Mouse (Mus musculus): Measurements from ENCODE around the gene Gm42742. TPM values are rescaled to one million over a fixed set of nuclear protein-coding genes. Genes with fewer than 3 reads are reported as not detected.

Gene Gm42742
- polyA plus RNA-seq, 1 experiment from 2014 or later = 32.8 TPM

GRCm38 (mm10) chr7:126999568-126999967 is 21.3 kb downstream of the Gm42742 start:
- H3K9me3 ChIP-seq (ENCODE audit: control insufficient read depth, low read depth, low read length) = no peaks in the 10 kb centered on the region
- no peak overlapping the region for H3K9ac ChIP-seq (replicated peaks; ENCODE audit: low read depth, low read length)
- H3K27me3 ChIP-seq (ENCODE audit: control insufficient read depth, insufficient read depth, low read length) = no peaks in the 10 kb centered on the region
- H3K4me2 ChIP-seq (replicated peaks; ENCODE audit: low read depth, low read length) = no peak overlapping the region
- ATAC-seq (ENCODE audit: insufficient number of reproducible peaks, insufficient read depth, low FRiP score, low read depth) = no peak
- H3K4me1 ChIP-seq (ENCODE audit: control insufficient read depth, insufficient read depth, low read length) = no peaks in the 10 kb centered on the region
- WGBS = 77% methylated on average over 10 of the region's 10 CpGs
- H3K4me3 ChIP-seq (ENCODE audit: low read depth, low read length) = no peak overlapping the region
- H3K27ac ChIP-seq (ENCODE audit: low read length) = no peak overlapping the region
- no peaks in the 10 kb centered on the region for H3K36me3 ChIP-seq (ENCODE audit: control insufficient read depth, insufficient read depth, low read length)

DNA sequence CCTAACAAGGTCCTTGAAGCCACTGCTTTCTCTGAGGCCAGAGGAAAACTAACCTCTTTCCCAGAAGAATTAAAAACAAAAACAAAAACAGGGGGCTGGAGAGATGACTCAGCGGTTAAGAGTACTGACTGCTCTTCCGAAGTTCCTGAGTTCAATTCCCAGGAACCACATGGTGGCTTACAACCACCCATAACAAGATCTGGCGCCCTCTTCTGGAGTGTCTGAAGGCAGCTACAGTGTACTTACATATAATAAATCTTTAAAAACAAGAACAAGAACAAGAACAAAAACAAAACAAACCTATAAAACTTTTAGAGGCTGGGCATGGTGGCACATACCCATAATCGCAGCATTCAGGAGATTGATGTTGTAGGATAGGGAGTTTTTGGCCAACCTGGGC is 24.4 kb downstream of the Gm42742 start:
- H3K4me3 ChIP-seq (ENCODE audit: low read depth, low read length) = no peak overlapping the region
- H3K9ac ChIP-seq (replicated peaks; ENCODE audit: low read depth, low read length) = no peak overlapping the region
- H3K4me1 ChIP-seq (ENCODE audit: control insufficient read depth, insufficient read depth, low read length) = no peaks in the 10 kb centered on the region
- H3K36me3 ChIP-seq (ENCODE audit: control insufficient read depth, insufficient read depth, low read length) = no peaks in the 10 kb centered on the region
- no peaks in the 10 kb centered on the region for H3K27me3 ChIP-seq (ENCODE audit: control insufficient read depth, insufficient read depth, low read length)
- ATAC-seq (ENCODE audit: insufficient number of reproducible peaks, insufficient read depth, low FRiP score, low read depth) = no peak
- H3K4me2 ChIP-seq (replicated peaks; ENCODE audit: low read depth, low read length) = no peak overlapping the region
- no peak overlapping the region for H3K27ac ChIP-seq (ENCODE audit: low read length)
- WGBS = 81% methylated on average over 4 of the region's 4 CpGs
- H3K9me3 ChIP-seq (ENCODE audit: control insufficient read depth, low read depth, low read length) = no peaks in the 10 kb centered on the region

- 64% methylated on average over 8 of the region's 8 CpGs for WGBS
Observed at GRCm38 (mm10) chr7:126988816-126989215, 32.1 kb downstream of the Gm42742 start.

DNA sequence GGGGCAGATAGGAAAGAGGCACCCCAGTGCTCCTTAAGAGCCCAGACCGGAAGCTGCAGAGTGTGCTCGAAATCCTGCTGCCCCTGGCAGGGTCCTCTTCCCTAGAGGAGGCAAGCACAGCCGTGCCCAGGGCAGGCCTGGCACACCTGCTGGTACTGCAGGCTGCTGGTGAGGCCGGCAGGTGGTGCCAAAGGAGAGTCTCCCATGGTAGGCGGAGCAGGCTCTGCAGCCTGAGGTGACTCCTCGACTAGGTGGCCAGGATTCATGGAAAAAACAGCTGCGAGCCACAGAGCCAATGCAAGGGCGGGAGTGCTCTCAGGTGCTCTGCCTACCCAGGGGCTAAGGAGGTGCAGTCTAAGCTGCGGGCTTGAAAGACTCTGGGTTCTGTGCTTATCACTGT is 34.6 kb downstream of the Gm42742 start:
- H3K9ac ChIP-seq (replicated peaks; ENCODE audit: low read depth, low read length) = no peak overlapping the region
- 41% methylated on average over 9 of the region's 9 CpGs for WGBS
- H3K4me2 ChIP-seq (replicated peaks; ENCODE audit: low read depth, low read length) = no peak overlapping the region
- peak; percentile 66; the same call in 1 of the 2 replicates for ATAC-seq (ENCODE audit: insufficient number of reproducible peaks, insufficient read depth, low FRiP score, low read depth)
- no peaks in the 10 kb centered on the region for H3K27me3 ChIP-seq (ENCODE audit: control insufficient read depth, insufficient read depth, low read length)
- H3K27ac ChIP-seq (ENCODE audit: low read length) = no peak overlapping the region
- H3K4me1 ChIP-seq (ENCODE audit: control insufficient read depth, insufficient read depth, low read length) = no peaks in the 10 kb centered on the region
- no peaks in the 10 kb centered on the region for H3K9me3 ChIP-seq (ENCODE audit: control insufficient read depth, low read depth, low read length)
- no peaks in the 10 kb centered on the region for H3K36me3 ChIP-seq (ENCODE audit: control insufficient read depth, insufficient read depth, low read length)
- no peak overlapping the region for H3K4me3 ChIP-seq (ENCODE audit: low read depth, low read length)

More at GRCm38 (mm10) chr7:126988816-126989215, 32.1 kb downstream of the Gm42742 start:
- no peaks in the 10 kb centered on the region for H3K4me1 ChIP-seq (ENCODE audit: control insufficient read depth, insufficient read depth, low read length)
- H3K27ac ChIP-seq (ENCODE audit: low read length) = no peak overlapping the region
- no peak overlapping the region for H3K4me3 ChIP-seq (ENCODE audit: low read depth, low read length)
- no peak overlapping the region for H3K4me2 ChIP-seq (replicated peaks; ENCODE audit: low read depth, low read length)
- no peak overlapping the region for H3K9ac ChIP-seq (replicated peaks; ENCODE audit: low read depth, low read length)
- no peak for ATAC-seq (ENCODE audit: insufficient number of reproducible peaks, insufficient read depth, low FRiP score, low read depth)
- H3K36me3 ChIP-seq (ENCODE audit: control insufficient read depth, insufficient read depth, low read length) = no peaks in the 10 kb centered on the region
- H3K9me3 ChIP-seq (ENCODE audit: control insufficient read depth, low read depth, low read length) = no peaks in the 10 kb centered on the region
- no peaks in the 10 kb centered on the region for H3K27me3 ChIP-seq (ENCODE audit: control insufficient read depth, insufficient read depth, low read length)

DNA sequence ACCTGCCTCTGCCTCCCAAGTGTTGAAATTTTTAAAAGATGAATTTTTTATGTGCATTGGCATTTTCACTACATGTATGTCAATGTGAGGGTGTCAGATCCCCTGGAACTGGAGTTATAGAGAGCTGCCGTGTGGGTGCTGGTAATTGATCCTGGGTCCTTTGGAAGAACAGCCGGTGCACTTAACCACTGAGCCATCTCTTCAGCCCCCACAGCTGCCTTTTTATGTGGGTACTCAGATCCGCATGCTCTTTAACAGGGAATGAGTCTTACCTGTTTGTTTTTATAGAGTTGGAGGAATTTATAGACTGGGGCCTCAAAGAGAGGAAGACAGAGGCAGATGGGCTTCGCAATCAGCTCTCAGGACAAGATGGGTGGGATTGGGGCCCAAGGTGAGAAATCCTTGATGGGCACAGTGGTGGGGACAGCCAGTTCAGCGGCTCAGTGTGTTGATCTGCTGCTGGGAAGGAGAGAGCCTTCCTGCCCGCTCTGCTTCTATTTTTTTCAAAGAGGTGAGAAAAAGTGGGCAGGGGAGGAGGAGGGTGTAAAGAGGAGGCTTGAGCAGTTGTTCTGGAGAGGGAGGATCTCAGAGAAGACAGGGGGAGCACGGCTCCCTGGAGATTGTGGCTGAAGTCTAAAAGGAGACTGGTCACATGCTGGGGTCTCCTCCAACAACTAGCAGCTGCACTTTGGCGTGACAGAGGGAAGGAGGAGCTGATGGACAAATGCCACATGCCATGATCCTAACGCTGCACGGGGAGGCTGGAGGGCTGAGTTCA is 36.0 kb downstream of the Gm42742 start:
- Histone ChIP-seq H3K36me3 (ENCODE audit: control insufficient read depth, insufficient read depth, low read length) (peaks cover 3% of the 10 kb centered on the region), H3K9ac (replicated peaks; ENCODE audit: low read depth, low read length) (no peak overlapping the region), H3K27ac (ENCODE audit: low read length) (no peak overlapping the region), H3K4me2 (replicated peaks; ENCODE audit: low read depth, low read length) (no peak overlapping the region), H3K9me3 (ENCODE audit: control insufficient read depth, low read depth, low read length) (no peaks in the 10 kb centered on the region), H3K4me1 (ENCODE audit: control insufficient read depth, insufficient read depth, low read length) (no peaks in the 10 kb centered on the region), H3K4me3 (ENCODE audit: low read depth, low read length) (no peak overlapping the region), H3K27me3 (ENCODE audit: control insufficient read depth, insufficient read depth, low read length) (no peaks in the 10 kb centered on the region)
- 39% methylated on average over 10 of the region's 10 CpGs for WGBS
- no peak for ATAC-seq (ENCODE audit: insufficient number of reproducible peaks, insufficient read depth, low FRiP score, low read depth)

GRCm38 (mm10) chr7:126983113-126983512 is 37.8 kb downstream of the Gm42742 start:
- ATAC-seq (ENCODE audit: insufficient number of reproducible peaks, insufficient read depth, low FRiP score, low read depth) = no peak
- no peak overlapping the region for H3K4me3 ChIP-seq (ENCODE audit: low read depth, low read length)
- 75% methylated on average over 7 of the region's 7 CpGs for WGBS
- H3K36me3 ChIP-seq (ENCODE audit: control insufficient read depth, insufficient read depth, low read length) = peaks cover 21% of the 10 kb centered on the region
- H3K27me3 ChIP-seq (ENCODE audit: control insufficient read depth, insufficient read depth, low read length) = no peaks in the 10 kb centered on the region
- H3K9ac ChIP-seq (replicated peaks; ENCODE audit: low read depth, low read length) = no peak overlapping the region
- no peak overlapping the region for H3K4me2 ChIP-seq (replicated peaks; ENCODE audit: low read depth, low read length)
- no peaks in the 10 kb centered on the region for H3K9me3 ChIP-seq (ENCODE audit: control insufficient read depth, low read depth, low read length)
- no peaks in the 10 kb centered on the region for H3K4me1 ChIP-seq (ENCODE audit: control insufficient read depth, insufficient read depth, low read length)
- no peak overlapping the region for H3K27ac ChIP-seq (ENCODE audit: low read length)

DNA sequence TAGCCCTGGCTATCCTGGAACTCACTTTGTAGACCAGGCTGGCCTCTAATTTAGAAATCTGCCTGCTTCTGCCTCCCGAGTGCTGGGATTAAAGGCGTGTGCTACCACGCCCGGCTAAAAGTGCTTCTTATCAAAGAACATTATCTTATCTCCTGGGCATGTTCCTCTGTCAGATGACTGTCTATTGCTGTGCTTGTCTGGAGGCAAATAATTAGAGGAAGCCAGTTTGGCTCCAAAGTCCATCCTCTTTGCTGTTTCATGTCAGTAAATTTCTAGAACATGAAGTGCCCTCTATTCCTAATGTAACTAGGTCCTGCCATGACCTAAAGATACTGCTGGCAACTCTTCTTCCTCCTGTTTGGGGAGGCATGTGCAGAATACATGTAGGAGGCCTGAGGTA is 38.8 kb downstream of the Gm42742 start:
- ATAC-seq (ENCODE audit: insufficient number of reproducible peaks, insufficient read depth, low FRiP score, low read depth) = no peak
- Histone ChIP-seq H3K27ac (ENCODE audit: low read length) (no peak overlapping the region), H3K36me3 (ENCODE audit: control insufficient read depth, insufficient read depth, low read length) (peaks cover 25% of the 10 kb centered on the region), H3K9ac (replicated peaks; ENCODE audit: low read depth, low read length) (no peak overlapping the region), H3K4me1 (ENCODE audit: control insufficient read depth, insufficient read depth, low read length) (no peaks in the 10 kb centered on the region), H3K4me3 (ENCODE audit: low read depth, low read length) (no peak overlapping the region), H3K27me3 (ENCODE audit: control insufficient read depth, insufficient read depth, low read length) (no peaks in the 10 kb centered on the region), H3K4me2 (replicated peaks; ENCODE audit: low read depth, low read length) (no peak overlapping the region), H3K9me3 (ENCODE audit: control insufficient read depth, low read depth, low read length) (no peaks in the 10 kb centered on the region)
- 78% methylated on average over 4 of the region's 4 CpGs for WGBS

DNA sequence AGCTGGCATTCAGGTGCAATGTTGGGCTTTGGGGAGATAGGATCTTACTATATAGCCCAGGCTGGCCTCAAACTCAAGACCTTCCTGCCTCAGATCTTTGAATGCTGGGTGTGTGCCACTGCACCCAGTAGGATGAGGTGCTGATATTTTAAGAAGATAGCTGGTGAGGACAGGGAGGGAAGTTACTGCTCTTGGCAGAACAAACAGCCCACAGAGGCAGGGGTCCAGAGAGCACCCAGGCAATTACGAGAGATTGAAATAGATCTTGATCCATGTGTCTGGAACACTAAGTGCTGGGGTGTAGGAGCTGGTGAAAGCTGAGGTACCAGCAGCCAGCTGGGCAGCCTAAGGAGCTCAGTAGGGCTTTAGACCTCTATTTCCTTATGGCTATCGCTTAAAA is 39.3 kb downstream of the Gm42742 start:
- no peaks in the 10 kb centered on the region for H3K4me1 ChIP-seq (ENCODE audit: control insufficient read depth, insufficient read depth, low read length)
- ATAC-seq (ENCODE audit: insufficient number of reproducible peaks, insufficient read depth, low FRiP score, low read depth) = no peak
- H3K27ac ChIP-seq (ENCODE audit: low read length) = no peak overlapping the region
- H3K9ac ChIP-seq (replicated peaks; ENCODE audit: low read depth, low read length) = no peak overlapping the region
- no peak overlapping the region for H3K4me3 ChIP-seq (ENCODE audit: low read depth, low read length)
- H3K27me3 ChIP-seq (ENCODE audit: control insufficient read depth, insufficient read depth, low read length) = no peaks in the 10 kb centered on the region
- 84% methylated on average over 2 of the region's 2 CpGs for WGBS
- no peaks in the 10 kb centered on the region for H3K9me3 ChIP-seq (ENCODE audit: control insufficient read depth, low read depth, low read length)
- H3K36me3 ChIP-seq (ENCODE audit: control insufficient read depth, insufficient read depth, low read length) = peaks cover 25% of the 10 kb centered on the region
- no peak overlapping the region for H3K4me2 ChIP-seq (replicated peaks; ENCODE audit: low read depth, low read length)

GRCm38 (mm10) chr7:126978841-126979240 is 42.1 kb downstream of the Gm42742 start:
- no peak for ATAC-seq (ENCODE audit: insufficient number of reproducible peaks, insufficient read depth, low FRiP score, low read depth)
- Histone ChIP-seq H3K4me1 (ENCODE audit: control insufficient read depth, insufficient read depth, low read length) (peaks cover 4% of the 10 kb centered on the region; the same call in 1 of the 2 replicates), H3K27me3 (ENCODE audit: control insufficient read depth, insufficient read depth, low read length) (no peaks in the 10 kb centered on the region), H3K9ac (replicated peaks; ENCODE audit: low read depth, low read length) (no peak overlapping the region), H3K9me3 (ENCODE audit: control insufficient read depth, low read depth, low read length) (no peaks in the 10 kb centered on the region), H3K4me3 (ENCODE audit: low read depth, low read length) (no peak overlapping the region), H3K27ac (ENCODE audit: low read length) (no peak overlapping the region), H3K36me3 (ENCODE audit: control insufficient read depth, insufficient read depth, low read length) (peaks cover 25% of the 10 kb centered on the region), H3K4me2 (replicated peaks; ENCODE audit: low read depth, low read length) (no peak overlapping the region)
- WGBS = 91% methylated on average over 6 of the region's 6 CpGs

All from stomach, embryonic 14.5 days (tissue).